Mouse (Mus musculus) midbrain, embryonic 16.5 days (tissue): ENCODE measurements around the gene 3110082I17Rik. TPM values are rescaled to one million over a fixed set of nuclear protein-coding genes. Genes with fewer than 3 reads are reported as not detected.

Experiments used
- ATAC-seq: fragments of 200-750 bp; cut with Nextera tagmentation; 2 replicates; pipeline ENCODE4 v1.8.0; 2017; ENCODE audit warnings: moderate TSS enrichment
- H3K27ac ChIP-seq: fragments of 300-500 bp; sonication (generic); 2 replicates; pipeline ENCODE4 v1.5.1; 2014; ENCODE audit warnings: mild to moderate bottlenecking, low read length, mixed read lengths
- H3K27me3 ChIP-seq: fragments of 300-500 bp; sonication (generic); 2 replicates; pipeline ENCODE4 v1.6.1; 2014; ENCODE audit warnings: low read depth, low read length, mixed read lengths; ENCODE audit not compliant: control insufficient read depth, insufficient read depth
- H3K36me3 ChIP-seq: fragments of 300-500 bp; sonication (generic); 2 replicates; pipeline ENCODE4 v1.6.1; 2014; ENCODE audit warnings: mild to moderate bottlenecking, low read length, moderate library complexity, mixed read lengths; ENCODE audit not compliant: control insufficient read depth, insufficient read depth
- H3K4me1 ChIP-seq: fragments of 300-500 bp; sonication (generic); 2 replicates; pipeline ENCODE4 v1.6.1; 2014; ENCODE audit warnings: mild to moderate bottlenecking, low read length, mixed read lengths; ENCODE audit not compliant: control insufficient read depth, insufficient read depth
- H3K4me2 ChIP-seq: fragments of 300-500 bp; sonication (generic); 2 replicates; pipeline ENCODE4 v1.6.1; 2014; ENCODE audit warnings: mild to moderate bottlenecking, low read length, mixed read lengths
- H3K4me3 ChIP-seq: fragments of 300-500 bp; sonication (generic); 2 replicates; pipeline ENCODE4 v1.5.1; 2014; ENCODE audit warnings: low read depth, mild to moderate bottlenecking, low read length, moderate library complexity, mixed read lengths
- H3K9ac ChIP-seq: fragments of 300-500 bp; sonication (generic); 2 replicates; pipeline ENCODE4 v1.6.1; 2014; ENCODE audit warnings: low read depth, low read length, mixed read lengths
- H3K9me3 ChIP-seq: fragments of 300-500 bp; sonication (generic); replicated peaks from 2 replicates; pipeline ENCODE4 v1.6.1; 2014; ENCODE audit warnings: mild to moderate bottlenecking, low read length, mixed read lengths; ENCODE audit not compliant: control insufficient read depth, poor library complexity, severe bottlenecking
- WGBS: fragments of 180-500 bp; shearing (Covaris S2); extraction: QIAGEN DNeasy Blood & Tissue Kit; methylation state at CpG from one replicate; pipeline ENCODE4 v1.1.7; 2014; 5-methylcytosine and 5-hydroxymethylcytosine counted together
- polyA plus RNA-seq: library from polyadenylated mRNA; unstranded; fragments of >200 nt; fragmentation: Nextera tagmentation; extraction: Ambion mirVana; gene quantifications from 2 replicates; pipeline ENCODE4 v1.2.1, GENCODE M21; 2015

Gene 3110082I17Rik
- 16.8 and 17.7 TPM in 2 replicates for polyA plus RNA-seq

- peak within 1 kb of the TSS; percentile 54 for H3K4me3 ChIP-seq
- H3K27ac ChIP-seq: no peak within 1 kb of the TSS
- H3K9ac ChIP-seq: peak within 1 kb of the TSS; percentile 56
- H3K9me3 ChIP-seq: no peaks in the 10 kb centered on the region
- H3K36me3 ChIP-seq: no peaks in the 10 kb centered on the region
- peak; percentile 99 for ATAC-seq
- WGBS: 3% methylated on average over 42 of the region's 42 CpGs
- H3K27me3 ChIP-seq: no peaks in the 10 kb centered on the region
- H3K4me1 ChIP-seq: peaks cover 14% of the 10 kb centered on the region
- peak within 1 kb of the TSS; percentile 82 for H3K4me2 ChIP-seq
Observed at GRCm38 (mm10) chr5:139460384-139461067, at the start of gene 3110082I17Rik. TSS of gene 3110082I17Rik (minus strand) at chr5:139460527.

DNA sequence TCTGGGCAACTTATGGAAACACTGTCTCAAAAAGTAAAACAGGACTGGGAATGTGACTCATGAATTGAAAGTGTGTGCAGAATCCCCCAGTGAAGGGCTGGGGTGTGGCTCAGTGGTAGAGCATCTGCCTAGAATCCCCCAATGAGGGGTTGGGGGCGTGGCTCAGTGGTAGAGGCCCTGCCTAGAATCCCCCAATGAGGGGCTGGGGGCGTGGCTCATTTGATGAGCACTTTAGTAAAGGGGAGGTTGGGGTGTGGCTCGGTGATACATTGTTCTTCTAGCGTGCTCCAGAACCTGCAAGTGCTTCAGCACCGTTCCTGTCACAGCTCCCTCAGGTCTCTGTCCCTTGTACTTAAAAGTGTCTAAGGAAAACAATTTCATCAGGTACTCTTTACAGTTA, 45.9 kb upstream of the 3110082I17Rik start:
- 24% methylated on average over 5 of the region's 5 CpGs for WGBS
- H3K9me3 ChIP-seq: no peaks in the 10 kb centered on the region
- H3K27me3 ChIP-seq: peaks cover 18% of the 10 kb centered on the region
- H3K27ac ChIP-seq: no peak overlapping the region
- H3K4me1 ChIP-seq: no peaks in the 10 kb centered on the region
- no peak overlapping the region for H3K4me2 ChIP-seq
- H3K36me3 ChIP-seq: no peaks in the 10 kb centered on the region
- no peak overlapping the region for H3K9ac ChIP-seq
- no peak overlapping the region for H3K4me3 ChIP-seq
- ATAC-seq: no peak

GRCm38 (mm10) chr5:139505073-139505606, 44.8 kb upstream of the 3110082I17Rik start:
- no peaks in the 10 kb centered on the region for H3K9me3 ChIP-seq
- no peak overlapping the region for H3K4me2 ChIP-seq
- H3K27ac ChIP-seq: no peak overlapping the region
- peaks cover 13% of the 10 kb centered on the region for H3K27me3 ChIP-seq
- no peak for ATAC-seq
- H3K4me3 ChIP-seq: no peak overlapping the region
- H3K4me1 ChIP-seq: no peaks in the 10 kb centered on the region
- no peak overlapping the region for H3K9ac ChIP-seq
- no peaks in the 10 kb centered on the region for H3K36me3 ChIP-seq
- WGBS: 7% methylated on average over 12 of the region's 14 CpGs

DNA sequence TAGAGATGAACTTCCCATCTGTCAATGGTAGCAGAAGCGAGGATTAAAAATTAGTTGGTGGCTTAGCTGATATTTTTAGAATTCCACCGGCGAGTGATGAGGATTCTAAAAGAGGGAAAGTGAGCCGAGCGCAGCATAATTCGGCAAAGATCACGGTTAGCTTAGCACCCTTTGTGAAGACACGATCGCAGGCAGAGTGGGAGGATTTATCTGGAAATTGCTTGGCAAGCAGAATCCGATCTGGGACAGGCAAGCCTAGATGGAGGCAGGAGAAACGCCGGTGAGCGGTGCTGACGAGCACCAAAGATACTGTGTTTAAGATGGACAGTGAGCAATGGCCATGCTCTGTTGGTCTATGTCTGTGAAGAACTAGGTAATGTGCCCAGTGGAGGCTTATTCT, 42.0 kb upstream of the 3110082I17Rik start:
- Histone ChIP-seq H3K9ac (no peak overlapping the region), H3K9me3 (no peaks in the 10 kb centered on the region), H3K27me3 (peaks cover 8% of the 10 kb centered on the region; the same call in 1 of the 2 replicates), H3K4me2 (no peak overlapping the region), H3K4me1 (no peaks in the 10 kb centered on the region), H3K4me3 (no peak overlapping the region), H3K27ac (no peak overlapping the region), H3K36me3 (no peaks in the 10 kb centered on the region)
- 82% methylated on average over 14 of the region's 14 CpGs for WGBS
- no peak for ATAC-seq

- H3K9me3 ChIP-seq: no peaks in the 10 kb centered on the region
- H3K4me1 ChIP-seq: no peaks in the 10 kb centered on the region
- H3K4me2 ChIP-seq: no peak overlapping the region
- H3K36me3 ChIP-seq: no peaks in the 10 kb centered on the region
- H3K27ac ChIP-seq: no peak overlapping the region
- H3K27me3 ChIP-seq: no peaks in the 10 kb centered on the region; the same call in 1 of the 2 replicates
- no peak overlapping the region for H3K4me3 ChIP-seq
- no peak for ATAC-seq
- 75% methylated on average over 5 of the region's 5 CpGs for WGBS
- H3K9ac ChIP-seq: no peak overlapping the region
Observed at GRCm38 (mm10) chr5:139498791-139499190, 38.5 kb upstream of the 3110082I17Rik start.

DNA sequence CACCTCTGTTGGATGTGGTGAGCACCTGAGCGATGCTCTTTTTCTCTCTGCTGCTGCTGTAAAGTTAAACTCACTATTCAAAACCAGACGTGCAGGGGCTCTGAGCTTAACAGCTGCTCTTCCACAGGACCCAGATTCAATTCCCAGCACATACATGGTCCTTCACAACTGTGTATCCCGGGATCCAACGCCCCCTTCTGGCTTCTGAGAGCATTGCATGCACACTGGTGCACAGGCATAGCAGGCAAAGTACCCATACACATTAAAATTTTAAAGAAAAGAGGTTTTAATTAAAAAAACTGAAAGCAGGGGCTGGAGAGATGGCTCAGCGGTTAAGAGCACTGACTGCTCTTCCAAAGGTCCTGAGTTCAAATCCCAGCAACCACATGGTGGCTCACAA, 36.6 kb upstream of the 3110082I17Rik start:
- Histone ChIP-seq H3K27me3 (no peaks in the 10 kb centered on the region; the same call in 1 of the 2 replicates), H3K4me1 (no peaks in the 10 kb centered on the region), H3K36me3 (no peaks in the 10 kb centered on the region), H3K4me2 (no peak overlapping the region), H3K27ac (no peak overlapping the region), H3K4me3 (no peak overlapping the region), H3K9me3 (no peaks in the 10 kb centered on the region), H3K9ac (no peak overlapping the region)
- 52% methylated on average over 5 of the region's 5 CpGs for WGBS
- ATAC-seq: no peak

DNA sequence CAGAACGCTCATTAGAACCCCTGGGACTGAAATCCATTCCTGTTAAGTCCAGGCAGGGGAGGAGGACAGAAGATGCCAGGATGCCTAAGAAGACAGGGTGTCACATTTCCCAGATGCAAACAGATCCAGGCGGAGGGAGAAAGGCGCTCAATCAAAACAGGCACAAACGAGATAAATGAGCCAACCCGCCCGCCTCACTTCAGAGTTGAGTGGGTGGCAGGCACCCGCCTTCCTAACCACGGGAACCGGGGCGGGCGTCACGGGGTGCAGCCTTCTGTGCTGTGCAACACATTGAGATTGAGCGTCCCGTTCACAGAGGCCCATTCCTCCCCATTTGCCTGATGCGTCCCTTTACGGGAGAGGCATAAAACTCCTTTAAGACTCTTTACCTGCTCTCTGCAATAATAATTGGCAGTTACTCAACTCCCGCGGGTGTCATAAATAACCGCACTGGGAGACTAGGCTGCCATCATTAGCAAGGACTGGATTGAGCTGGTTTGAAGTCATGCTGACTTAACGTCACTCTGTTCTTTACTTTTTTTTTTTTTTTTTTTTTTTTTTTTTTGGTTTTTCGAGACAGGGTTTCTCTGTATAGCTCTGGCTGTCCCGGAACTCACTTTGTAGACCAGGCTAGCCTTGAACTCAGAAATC, 34.8 kb upstream of the 3110082I17Rik start:
- 75% methylated on average over 21 of the region's 22 CpGs for WGBS
- H3K4me2 ChIP-seq: no peak overlapping the region
- no peak overlapping the region for H3K4me3 ChIP-seq
- no peak overlapping the region for H3K9ac ChIP-seq
- H3K27me3 ChIP-seq: no peaks in the 10 kb centered on the region; the same call in 1 of the 2 replicates
- H3K27ac ChIP-seq: no peak overlapping the region
- ATAC-seq: no peak
- H3K36me3 ChIP-seq: no peaks in the 10 kb centered on the region
- H3K4me1 ChIP-seq: no peaks in the 10 kb centered on the region
- H3K9me3 ChIP-seq: no peaks in the 10 kb centered on the region

DNA sequence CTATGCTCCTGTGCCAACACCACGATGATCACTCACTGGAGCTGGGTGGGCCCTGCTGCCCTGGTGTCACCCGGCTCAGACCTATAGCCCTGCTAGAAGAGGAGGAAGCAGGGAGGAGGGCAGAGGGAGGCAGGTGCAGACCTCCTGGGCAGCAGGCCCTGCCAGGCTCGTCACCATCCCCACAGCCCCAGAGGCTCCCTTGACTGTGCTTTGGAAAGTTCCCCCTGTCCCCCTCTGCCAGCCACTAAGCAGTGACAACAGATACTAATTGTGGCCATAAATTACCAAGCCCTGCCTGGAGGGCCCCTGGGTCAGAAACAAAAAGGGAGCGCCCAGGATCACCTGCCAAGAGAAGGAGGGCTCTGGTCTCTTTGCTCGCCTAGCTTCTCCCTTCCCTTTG, 33.4 kb upstream of the 3110082I17Rik start:
- Histone ChIP-seq H3K36me3 (no peaks in the 10 kb centered on the region), H3K27me3 (no peaks in the 10 kb centered on the region; the same call in 1 of the 2 replicates), H3K9me3 (no peaks in the 10 kb centered on the region), H3K4me2 (no peak overlapping the region), H3K4me3 (no peak overlapping the region), H3K4me1 (no peaks in the 10 kb centered on the region), H3K27ac (no peak overlapping the region), H3K9ac (no peak overlapping the region)
- 70% methylated on average over 5 of the region's 5 CpGs for WGBS
- ATAC-seq: no peak

- H3K27ac ChIP-seq: no peak overlapping the region
- no peak for ATAC-seq
- no peaks in the 10 kb centered on the region for H3K36me3 ChIP-seq
- H3K4me3 ChIP-seq: no peak overlapping the region
- H3K9ac ChIP-seq: no peak overlapping the region
- 48% methylated on average over 8 of the region's 8 CpGs for WGBS
- H3K27me3 ChIP-seq: no peaks in the 10 kb centered on the region; the same call in 1 of the 2 replicates
- H3K4me1 ChIP-seq: no peaks in the 10 kb centered on the region
- H3K9me3 ChIP-seq: peaks cover 6% of the 10 kb centered on the region; the same call in 1 of the 2 replicates
- H3K4me2 ChIP-seq: no peak overlapping the region
Observed at GRCm38 (mm10) chr5:139491348-139491747, 31.0 kb upstream of the 3110082I17Rik start.
